Comparison of ENCODE assay signal across 9 mouse cellular contexts in the genomic region with DNA sequence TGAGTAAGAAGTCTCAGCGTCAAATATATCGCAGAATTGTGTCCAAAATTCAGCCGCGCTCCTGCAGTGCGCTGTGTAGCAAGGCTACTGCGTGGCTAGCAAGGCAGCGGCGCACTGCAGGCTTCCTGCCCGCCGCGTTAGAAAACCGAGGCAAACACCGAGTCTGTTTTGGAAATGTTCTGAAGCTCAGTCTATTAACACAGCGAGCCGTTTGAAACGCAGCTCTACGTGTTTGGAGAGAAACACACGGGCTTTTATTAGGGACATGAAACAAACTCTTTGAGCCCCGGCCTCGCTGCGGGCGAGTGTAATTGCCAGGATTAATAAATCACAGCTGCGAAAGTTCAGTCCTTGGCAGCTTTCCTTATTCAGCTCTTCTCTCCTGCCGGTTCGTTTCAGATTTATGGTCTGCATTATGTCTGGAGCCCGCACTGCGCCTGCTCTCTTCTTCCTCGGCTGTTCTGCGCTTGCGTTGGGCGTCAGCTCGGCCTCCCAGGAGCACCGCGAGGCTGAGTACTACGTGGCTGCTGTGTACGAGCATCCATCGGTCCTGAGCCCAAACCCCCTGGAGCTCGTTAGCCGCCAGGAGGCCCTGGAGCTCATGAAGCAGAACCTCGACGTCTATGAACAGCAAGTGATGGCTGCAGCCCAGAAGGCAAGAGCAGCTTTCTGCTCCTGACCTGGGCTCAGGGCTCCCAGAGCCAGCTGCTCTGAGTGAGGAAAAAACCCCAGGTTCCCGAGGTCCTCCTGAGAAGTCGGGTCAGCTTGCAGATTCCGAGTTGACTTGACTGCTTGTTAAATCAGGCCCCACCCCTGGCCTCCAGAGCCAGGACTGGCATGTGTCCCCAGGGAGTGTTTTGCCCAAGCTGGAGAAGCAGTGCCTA. TPM values are rescaled to one million over a fixed set of nuclear protein-coding genes. Genes with fewer than 3 reads are reported as not detected.
DNase-seq lines count a peak whose midpoint lies in the region; ATAC-seq lines count a peak whose summit lies in the region.
"Had no signal": no experiment of that assay in that cellular context is flagged by ENCODE, and none has a peak within 500 bp of the region (broad histone marks: within the 10 kb centered on the region; RNA-seq: fewer than 3 reads in every experiment).

No protein-coding gene starts in this region.

- WGBS in hindbrain, embryonic 13.5 days = 6% methylated on average over 44 of the region's 44 CpGs
- 4% methylated on average over 44 of the region's 44 CpGs for WGBS in lung, embryonic 16.5 days

- H3K4me3 ChIP-seq in hindbrain, embryonic 13.5 days = peak overlapping the region; percentile 41
- H3K4me3 ChIP-seq in lung, embryonic 16.5 days (ENCODE audit: low read length) = peak overlapping the region; percentile 48

- peak overlapping the region; percentile 79 for H3K9ac ChIP-seq in hindbrain, embryonic 13.5 days
- peak overlapping the region; percentile 69 for H3K9ac ChIP-seq in lung, embryonic 16.5 days (ENCODE audit: low read length)

- peaks cover 4% of the 10 kb centered on the region for H3K36me3 ChIP-seq in hindbrain, embryonic 13.5 days
- peaks cover 1% of the 10 kb centered on the region; the same call in 1 of the 2 replicates for H3K36me3 ChIP-seq in lung, embryonic 16.5 days (ENCODE audit: control insufficient read depth, insufficient read depth, low read length)

- peak; percentile 95 for ATAC-seq in hindbrain, embryonic 13.5 days (ENCODE audit: low FRiP score)
- peak; percentile 87 for ATAC-seq in lung, embryonic 16.5 days (ENCODE audit: low read depth)

- peak; percentile 95 for DNase-seq in NIH3T3 (ENCODE audit: low read depth)
- peak; percentile 89 for DNase-seq in cerebellum, postnatal 25 days
- peak; percentile 83 to 84 for DNase-seq in frontal cortex, postnatal 25 days (ENCODE audit: low spot score in 2 of 2)
- DNase-seq in layer of hippocampus, postnatal 10 days (ENCODE audit: low spot score in 2 of 2) = peak; percentile 81 to 88
- peak; percentile 72 for DNase-seq in ovary, postnatal 10 days (ENCODE audit: low spot score)
- peak; percentile 43 to 60 for DNase-seq in thymus, postnatal 10 days (ENCODE audit: low spot score in 2 of 2)

- H3K4me2 ChIP-seq in hindbrain, embryonic 13.5 days = peak overlapping the region; percentile 69
- H3K4me2 ChIP-seq in lung, embryonic 16.5 days (ENCODE audit: low read depth, low read length) = peak overlapping the region; percentile 81

- H3K9me3 ChIP-seq in hindbrain, embryonic 13.5 days = no peaks in the 10 kb centered on the region
- no peaks in the 10 kb centered on the region for H3K9me3 ChIP-seq in lung, embryonic 16.5 days (ENCODE audit: control insufficient read depth, low read length)

- peak overlapping the region; percentile 99 for H3K27ac ChIP-seq in hindbrain, embryonic 13.5 days
- peak overlapping the region; percentile 96 for H3K27ac ChIP-seq in lung, embryonic 16.5 days (ENCODE audit: low read length)

- no peaks in the 10 kb centered on the region for H3K27me3 ChIP-seq in hindbrain, embryonic 13.5 days
- no peaks in the 10 kb centered on the region for H3K27me3 ChIP-seq in lung, embryonic 16.5 days (ENCODE audit: control insufficient read depth, insufficient read depth, low read depth, low read length)

- H3K4me1 ChIP-seq in hindbrain, embryonic 13.5 days (replicated peaks) = peaks cover 81% of the 10 kb centered on the region
- H3K4me1 ChIP-seq in lung, embryonic 16.5 days (replicated peaks; ENCODE audit: control insufficient read depth, insufficient read depth, low read length) = peaks cover 57% of the 10 kb centered on the region

RNA-seq across cellular contexts. Expression of a gene that starts 20.8 kb away (rescaled TPM):
- 9.8 and 10.4 TPM in 2 replicates for polyA plus RNA-seq in hindbrain, embryonic 13.5 days (2015; fragmentation: Nextera tagmentation; extraction: Ambion mirVana)
- total RNA-seq in layer of hippocampus, postnatal 10 days (2021) = 1 to 10 TPM; 8.9 TPM
- polyA plus RNA-seq in lung, embryonic 16.5 days (2015; fragmentation: Nextera tagmentation; extraction: Ambion mirVana) = 11.4 and 12.7 TPM in 2 replicates

RNA-seq across cellular contexts. Expression of a gene that starts 21.1 kb away (rescaled TPM):
- polyA plus RNA-seq in hindbrain, embryonic 13.5 days (2015; fragmentation: Nextera tagmentation; extraction: Ambion mirVana) = 17.3 and 18.7 TPM in 2 replicates
- 10 to 100 TPM; 11.8 to 11.9 TPM for total RNA-seq in layer of hippocampus, postnatal 10 days (2021)
- 27.8 and 28.6 TPM in 2 replicates for polyA plus RNA-seq in lung, embryonic 16.5 days (2015; fragmentation: Nextera tagmentation; extraction: Ambion mirVana)

RNA-seq across cellular contexts. Expression of a gene that starts 21.2 kb away (rescaled TPM):
- polyA plus RNA-seq in hindbrain, embryonic 13.5 days (2015; fragmentation: Nextera tagmentation; extraction: Ambion mirVana) = 0.61 and 1.7 TPM in 2 replicates
- total RNA-seq in layer of hippocampus, postnatal 10 days (2021) = not detected
- polyA plus RNA-seq in lung, embryonic 16.5 days (2015; fragmentation: Nextera tagmentation; extraction: Ambion mirVana) = 0.45 and 1.6 TPM in 2 replicates
- polyA plus RNA-seq: gonadal fat pad, adult 2 months had no signal

Comparison
In these comparisons a context has a peak if more than half of its experiments do, and no peak if none do; other contexts are left out.
1. Peak in every context shown above with its lines: DNase-seq, ATAC-seq, H3K4me3 ChIP-seq and H3K27ac ChIP-seq.